Mouse (Mus musculus): ENCODE results near the gene Pemt. TPM values are rescaled to one million over a fixed set of nuclear protein-coding genes. Genes with fewer than 3 reads are reported as not detected.
A peak's percentile ranks its signal among the peaks of the same experiment; 100 is the strongest.

The Pemt gene
- total RNA-seq (2014; rRNA removed) (7.9 and 16.2 TPM in 2 replicates), polyA plus RNA-seq (2015; fragmentation: Nextera tagmentation; extraction: Ambion mirVana) (14.2 and 14.4 TPM in 2 replicates)

DNA sequence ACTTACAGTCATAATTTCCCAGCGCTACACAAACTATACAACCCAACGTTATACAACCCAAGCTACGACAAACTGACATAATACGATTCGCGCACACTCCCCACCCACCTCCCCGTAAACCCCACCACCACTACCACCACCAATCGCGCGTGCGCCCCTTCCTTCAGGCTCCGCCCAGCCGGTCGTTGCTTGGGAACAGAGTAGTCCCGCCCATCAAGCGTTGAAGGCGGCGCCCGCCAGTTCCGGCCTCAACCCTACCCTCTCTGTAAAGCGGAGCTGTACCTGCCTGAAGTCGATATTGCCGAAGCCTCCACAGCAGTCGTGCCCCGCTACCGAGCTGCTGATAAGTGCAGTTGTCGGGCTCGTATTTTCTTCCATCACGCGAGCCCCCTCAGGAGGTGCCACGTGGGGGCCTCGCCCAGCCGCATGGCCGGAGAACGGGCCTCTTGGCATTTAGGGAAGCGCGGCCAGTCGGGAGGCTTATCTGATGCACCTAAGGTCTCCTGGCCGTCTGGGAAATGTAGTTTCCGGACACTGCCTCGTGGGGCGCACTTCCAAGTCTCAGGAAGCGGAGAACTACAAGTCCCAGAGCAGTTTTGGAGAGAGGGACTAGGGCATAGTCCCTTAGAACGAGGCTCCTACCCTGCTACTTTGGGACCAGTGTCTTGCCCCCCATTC lies at the start of gene Pemt:
Pemt (minus strand) TSS at position 432 of the 678 bp plus-strand sequence.
- peak; percentile 71 for TF ChIP-seq CTCF (IDR thresholded peaks at IDR 0.05; ENCODE audit: low read depth)
- no peaks in the 10 kb centered on the region for H3K36me3 ChIP-seq (ENCODE audit: insufficient read depth)
- H3K27me3 ChIP-seq (ENCODE audit: insufficient read depth, low read length) = no peaks in the 10 kb centered on the region
- peak within 1 kb of the TSS; percentile 95 for H3K27ac ChIP-seq (ENCODE audit: low read depth, low read length)
- H3K9ac ChIP-seq = peak within 1 kb of the TSS; percentile 77
- DNase-seq (peak; percentile 98), ATAC-seq (peak; percentile 99)
- H3K9me3 ChIP-seq (ENCODE audit: low read length) = no peaks in the 10 kb centered on the region
- peak within 1 kb of the TSS; percentile 60 for H3K4me3 ChIP-seq (ENCODE audit: low read depth, low read length)
- peaks cover 3% of the 10 kb centered on the region; the same call in 1 of the 2 replicates for H3K4me1 ChIP-seq (ENCODE audit: insufficient read depth)
- WGBS = under 1% methylated on average over 44 of the region's 44 CpGs
- H3K4me2 ChIP-seq (ENCODE audit: low read depth) = peak within 1 kb of the TSS; percentile 57

- DNase-seq (no peak), ATAC-seq (peak; percentile 5; the same call in 1 of the 2 replicates)
- Histone ChIP-seq H3K4me3 (ENCODE audit: low read depth, low read length) (no peak overlapping the region), H3K9ac (no peak overlapping the region), H3K36me3 (ENCODE audit: insufficient read depth) (no peaks in the 10 kb centered on the region), H3K27ac (ENCODE audit: low read depth, low read length) (no peak overlapping the region), H3K27me3 (ENCODE audit: insufficient read depth, low read length) (no peaks in the 10 kb centered on the region), H3K4me2 (ENCODE audit: low read depth) (no peak overlapping the region), H3K9me3 (ENCODE audit: low read length) (no peaks in the 10 kb centered on the region), H3K4me1 (ENCODE audit: insufficient read depth) (no peaks in the 10 kb centered on the region)
- TF ChIP-seq CTCF (IDR thresholded peaks at IDR 0.05; ENCODE audit: low read depth) = no peak
- WGBS = 46% methylated on average over 9 of the region's 9 CpGs
These were observed 48.9 kb upstream of the Pemt start for GRCm38 (mm10) chr11:60094909-60095810.

DNA sequence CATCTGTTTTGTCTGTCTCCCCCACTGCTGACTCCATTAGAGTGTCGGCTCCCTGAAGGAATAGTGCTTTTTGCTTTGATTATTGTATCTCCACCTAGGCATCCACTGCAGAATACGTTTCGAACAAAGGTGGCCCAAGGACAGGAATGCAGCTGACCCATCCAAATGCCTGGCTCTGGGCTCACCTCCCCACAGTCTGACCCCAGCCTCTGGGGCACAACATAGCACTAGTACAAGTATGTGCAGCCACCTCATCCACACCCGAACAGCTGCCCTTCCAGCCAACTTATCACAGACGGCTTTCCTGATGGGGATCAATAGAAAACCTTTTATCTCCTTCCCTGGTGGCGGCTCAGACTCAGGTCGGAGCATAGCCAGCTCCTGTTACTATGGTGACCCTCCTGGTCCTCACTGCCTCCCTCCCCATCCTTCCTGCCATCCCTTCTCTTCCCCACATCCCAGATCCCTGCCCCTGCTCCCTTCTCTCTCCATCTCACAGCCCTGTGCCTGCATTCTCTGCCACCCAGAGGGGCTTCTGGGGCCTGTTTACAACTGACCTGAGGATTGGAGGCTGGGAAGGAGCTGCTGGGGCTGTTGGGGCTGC lies 47.8 kb upstream of the Pemt start:
- no peak overlapping the region; the same call in 1 of the 2 replicates for H3K9ac ChIP-seq
- ATAC-seq (peak; percentile 67), DNase-seq (peak; percentile 41)
- no peaks in the 10 kb centered on the region for H3K9me3 ChIP-seq (ENCODE audit: low read length)
- no peak for TF ChIP-seq CTCF (IDR thresholded peaks at IDR 0.05; ENCODE audit: low read depth)
- H3K4me3 ChIP-seq (ENCODE audit: low read depth, low read length) = no peak overlapping the region
- WGBS = 25% methylated on average over 7 of the region's 7 CpGs
- no peak overlapping the region for H3K27ac ChIP-seq (ENCODE audit: low read depth, low read length)
- H3K4me2 ChIP-seq (ENCODE audit: low read depth) = no peak overlapping the region
- H3K27me3 ChIP-seq (ENCODE audit: insufficient read depth, low read length) = no peaks in the 10 kb centered on the region
- no peaks in the 10 kb centered on the region for H3K36me3 ChIP-seq (ENCODE audit: insufficient read depth)
- 0 out of 2 replicates have a peak, but pooled peaks cover 3% of the 10 kb centered on the region for H3K4me1 ChIP-seq (ENCODE audit: insufficient read depth)

- Histone ChIP-seq H3K27me3 (ENCODE audit: insufficient read depth, low read length) (no peaks in the 10 kb centered on the region), H3K9ac (no peak overlapping the region), H3K27ac (ENCODE audit: low read depth, low read length) (no peak overlapping the region), H3K4me3 (ENCODE audit: low read depth, low read length) (no peak overlapping the region), H3K9me3 (ENCODE audit: low read length) (no peaks in the 10 kb centered on the region), H3K36me3 (ENCODE audit: insufficient read depth) (no peaks in the 10 kb centered on the region), H3K4me1 (ENCODE audit: insufficient read depth) (0 out of 2 replicates have a peak, but pooled peaks cover 4% of the 10 kb centered on the region), H3K4me2 (ENCODE audit: low read depth) (no peak overlapping the region)
- DNase-seq = no peak
- no peak for ATAC-seq
- no peak for TF ChIP-seq CTCF (IDR thresholded peaks at IDR 0.05; ENCODE audit: low read depth)
These were observed 46.9 kb upstream of the Pemt start for GRCm38 (mm10) chr11:60093227-60093626.

- TF ChIP-seq CTCF (IDR thresholded peaks at IDR 0.05; ENCODE audit: low read depth) = no peak
- Histone ChIP-seq H3K4me2 (ENCODE audit: low read depth) (no peak overlapping the region), H3K9ac (no peak overlapping the region), H3K36me3 (ENCODE audit: insufficient read depth) (no peaks in the 10 kb centered on the region), H3K27me3 (ENCODE audit: insufficient read depth, low read length) (no peaks in the 10 kb centered on the region), H3K27ac (ENCODE audit: low read depth, low read length) (no peak overlapping the region), H3K4me3 (ENCODE audit: low read depth, low read length) (no peak overlapping the region), H3K4me1 (ENCODE audit: insufficient read depth) (0 out of 2 replicates have a peak, but pooled peaks cover 4% of the 10 kb centered on the region), H3K9me3 (ENCODE audit: low read length) (no peaks in the 10 kb centered on the region)
- 66% methylated on average over 7 of the region's 7 CpGs for WGBS
- ATAC-seq = no peak
- DNase-seq = no peak
These were observed 45.1 kb upstream of the Pemt start for GRCm38 (mm10) chr11:60091422-60091761.

DNA sequence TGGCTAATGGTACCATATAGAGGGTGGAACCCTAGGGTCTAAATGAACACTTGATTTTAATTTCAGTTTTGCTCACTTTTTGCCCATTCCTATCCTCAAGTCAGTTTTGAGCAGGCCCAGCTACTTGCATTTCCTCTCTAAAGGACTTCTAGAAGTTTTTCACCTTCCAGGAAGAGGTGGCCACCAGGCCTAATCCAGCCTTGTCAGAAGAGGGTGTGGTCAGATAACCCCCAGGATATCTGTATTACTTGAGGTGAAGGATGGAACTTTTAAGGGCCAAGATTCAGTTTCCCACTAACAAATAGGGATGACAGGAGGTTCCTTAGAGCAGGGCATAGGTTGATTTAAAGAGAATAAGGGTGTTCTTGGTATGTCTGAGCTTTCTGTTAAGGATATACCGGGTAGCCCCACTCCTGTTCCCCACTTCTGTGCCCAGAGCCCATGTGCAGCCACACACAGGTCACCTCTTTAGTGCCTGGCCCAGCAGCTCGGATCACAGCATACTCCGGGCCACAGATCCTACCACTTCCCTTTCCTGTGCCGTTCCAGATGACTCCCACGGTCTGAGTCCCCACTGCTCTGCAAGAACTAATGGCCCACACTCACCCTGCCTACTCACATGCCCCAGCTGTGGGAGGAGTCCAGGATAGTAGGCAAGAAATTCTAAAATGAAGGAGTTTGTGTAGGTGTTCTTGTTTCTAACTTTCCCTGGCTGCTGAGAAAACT lies 44.6 kb upstream of the Pemt start:
- no peak overlapping the region for H3K9ac ChIP-seq
- no peak for TF ChIP-seq CTCF (IDR thresholded peaks at IDR 0.05; ENCODE audit: low read depth)
- WGBS = 76% methylated on average over 5 of the region's 5 CpGs

More for the DNA sequence above, 44.6 kb upstream of the Pemt start:
- Histone ChIP-seq H3K36me3 (ENCODE audit: insufficient read depth) (no peaks in the 10 kb centered on the region), H3K27ac (ENCODE audit: low read depth, low read length) (no peak overlapping the region), H3K4me2 (ENCODE audit: low read depth) (no peak overlapping the region), H3K27me3 (ENCODE audit: insufficient read depth, low read length) (no peaks in the 10 kb centered on the region), H3K4me3 (ENCODE audit: low read depth, low read length) (no peak overlapping the region), H3K9me3 (ENCODE audit: low read length) (no peaks in the 10 kb centered on the region), H3K4me1 (ENCODE audit: insufficient read depth) (0 out of 2 replicates have a peak, but pooled peaks cover 4% of the 10 kb centered on the region)
- DNase-seq = no peak
- ATAC-seq = no peak

All from forebrain, postnatal 0 days (tissue).